Mouse (Mus musculus): ENCODE data around the gene Nck1.

Gene Nck1

DNA sequence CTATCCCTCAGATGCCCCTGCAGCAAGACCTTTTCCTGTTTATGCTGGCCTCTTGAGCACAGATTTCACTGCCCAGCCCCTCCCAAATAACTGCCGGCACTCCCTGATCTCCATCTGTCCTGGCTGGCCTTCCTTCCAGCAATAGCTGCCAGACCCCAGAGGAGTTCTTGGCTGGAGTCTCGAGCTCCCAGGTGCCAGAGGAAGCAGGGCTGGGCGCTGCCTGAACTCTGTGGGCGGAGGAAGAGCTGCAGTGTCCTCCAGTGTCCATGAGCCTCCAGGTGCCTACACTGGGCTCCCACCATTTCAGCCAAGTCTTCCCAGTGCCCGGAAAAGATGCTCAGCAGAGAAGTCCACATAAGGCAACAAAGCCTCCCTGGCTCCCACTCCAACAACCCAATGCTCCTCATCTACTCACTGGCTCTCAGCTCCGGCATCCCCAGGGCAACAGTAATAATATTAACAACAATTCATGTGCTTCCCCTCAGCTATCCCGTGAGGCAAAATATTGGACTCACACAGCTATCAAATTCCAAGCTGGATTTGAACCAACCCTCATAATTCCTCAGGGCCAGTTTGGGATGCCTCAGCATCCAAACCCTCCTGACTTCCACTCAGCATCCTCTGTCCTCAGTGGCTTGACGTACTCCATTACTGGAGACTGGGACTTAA, 74.9 kb downstream of the Nck1 start:
- DNase-seq (ENCODE audit: low spot score), result peak; percentile 67

GRCm38 (mm10) chr9:100470228-100470627, 75.7 kb downstream of the Nck1 start:
- DNase-seq (ENCODE audit: low spot score), result no peak

GRCm38 (mm10) chr9:100469681-100470080, 76.3 kb downstream of the Nck1 start:
- no peak for DNase-seq (ENCODE audit: low spot score)

DNA sequence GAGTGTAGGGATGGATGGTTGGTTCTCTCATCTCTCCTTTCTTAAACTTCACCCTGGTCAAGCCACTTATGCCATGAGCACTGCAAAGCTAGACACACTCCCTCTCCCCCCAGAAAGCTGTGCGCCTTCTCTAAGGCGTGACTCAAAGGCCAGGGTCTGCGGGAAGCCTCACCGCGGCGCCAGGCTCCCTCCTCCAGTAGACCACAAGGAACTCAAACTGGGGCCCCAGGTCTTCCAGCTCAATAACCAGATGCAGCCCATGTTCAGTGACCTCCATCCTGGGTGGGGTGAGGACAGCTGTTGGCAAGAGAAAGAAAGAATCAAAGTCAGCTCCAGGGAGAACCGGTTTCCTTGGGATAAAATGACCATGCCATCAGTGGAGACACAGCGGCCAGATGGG, 77.8 kb downstream of the Nck1 start:
- DNase-seq (ENCODE audit: low spot score), result no peak

DNA sequence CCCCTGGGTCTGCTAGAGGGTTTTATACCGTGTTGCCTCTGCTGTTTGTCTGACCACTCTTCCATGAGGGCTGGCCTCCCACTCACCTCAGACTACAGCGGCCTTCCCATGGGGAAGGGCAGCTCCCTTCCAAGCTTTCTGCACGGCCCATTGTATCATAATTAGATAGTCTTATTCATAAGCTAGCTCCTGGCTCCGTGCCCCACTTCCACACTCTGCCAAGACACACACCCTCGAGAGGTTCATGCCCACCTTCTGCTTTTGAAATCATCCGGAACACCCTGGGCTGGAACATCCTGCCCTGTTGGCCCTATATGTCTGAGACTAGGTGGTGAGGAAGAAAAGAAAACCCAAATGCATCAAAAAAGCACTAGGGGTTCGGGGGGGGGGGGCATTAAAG, 78.3 kb downstream of the Nck1 start:
- DNase-seq (ENCODE audit: low spot score), result peak; percentile 63

GRCm38 (mm10) chr9:100466743-100467142, 79.2 kb downstream of the Nck1 start:
- DNase-seq (ENCODE audit: low spot score), result no peak

- DNase-seq (ENCODE audit: low spot score), result no peak
Observed at GRCm38 (mm10) chr9:100465988-100466387, 79.9 kb downstream of the Nck1 start.

- DNase-seq (ENCODE audit: low spot score), result no peak
Observed at GRCm38 (mm10) chr9:100465380-100465779, 80.6 kb downstream of the Nck1 start.

DNA sequence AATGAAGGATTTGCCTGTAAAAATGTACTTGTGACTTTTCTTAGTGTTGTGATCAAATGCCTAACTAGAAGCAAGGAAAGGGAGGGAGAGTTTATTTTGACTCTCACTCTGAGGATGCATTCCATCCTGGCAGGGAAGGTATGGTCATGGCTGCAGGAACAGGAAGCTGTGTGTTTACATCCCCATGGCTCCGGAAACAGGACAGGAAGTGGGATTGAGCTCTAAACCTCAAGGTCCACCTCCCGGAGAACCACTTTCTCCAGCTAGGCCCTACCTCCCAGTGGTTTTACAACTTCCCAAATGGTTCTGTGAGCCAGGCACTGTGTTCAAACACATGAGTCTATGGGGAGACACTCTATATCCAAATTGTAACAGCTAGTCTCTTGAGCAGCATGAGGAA, 82.2 kb downstream of the Nck1 start:
- DNase-seq (ENCODE audit: low spot score), result no peak

DNA sequence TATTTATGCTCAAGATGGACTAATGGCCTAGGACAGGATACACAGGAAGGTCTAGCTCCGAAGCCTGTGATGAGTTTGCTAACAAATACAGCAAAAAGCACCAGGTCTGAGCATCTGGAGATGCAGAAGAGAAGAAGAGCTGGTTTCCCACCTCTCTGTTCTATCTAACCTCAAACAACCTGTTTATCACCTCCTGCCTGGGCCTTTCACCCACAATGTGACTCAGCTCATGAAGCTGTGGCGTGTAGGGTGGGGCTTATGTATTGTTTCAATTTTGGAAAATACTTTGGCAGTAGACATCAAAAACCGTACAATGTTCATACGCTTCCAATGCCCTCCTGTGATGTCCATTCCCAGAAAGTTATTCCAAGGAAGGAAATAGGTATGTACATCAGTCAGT, 83.8 kb downstream of the Nck1 start:
- DNase-seq (ENCODE audit: low spot score), result no peak

DNA sequence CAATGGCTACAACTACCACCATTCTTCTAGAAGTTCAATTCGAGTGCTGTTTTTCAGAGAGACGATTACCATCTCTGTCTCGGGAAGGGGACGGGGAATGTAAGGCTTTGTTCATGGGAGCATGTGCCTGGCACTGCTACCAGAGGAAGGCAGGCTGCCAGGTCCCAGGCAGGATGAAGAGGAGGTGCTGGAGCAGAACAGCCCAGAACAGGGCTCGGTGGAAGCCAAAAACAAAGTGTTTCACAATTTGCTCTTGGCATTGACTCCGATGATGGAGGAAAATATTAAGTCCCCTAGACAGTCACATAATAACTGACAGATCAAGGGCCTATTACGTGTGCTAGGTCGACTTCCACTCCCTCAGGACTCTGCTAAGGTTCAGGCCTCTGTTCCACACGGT, 84.3 kb downstream of the Nck1 start:
- peak; percentile 66 for DNase-seq (ENCODE audit: low spot score)

- no peak for DNase-seq (ENCODE audit: low spot score)
Observed at GRCm38 (mm10) chr9:100460203-100460602, 85.7 kb downstream of the Nck1 start.

GRCm38 (mm10) chr9:100457971-100458681, 87.8 kb downstream of the Nck1 start:
- DNase-seq (ENCODE audit: low spot score), result no peak

DNA sequence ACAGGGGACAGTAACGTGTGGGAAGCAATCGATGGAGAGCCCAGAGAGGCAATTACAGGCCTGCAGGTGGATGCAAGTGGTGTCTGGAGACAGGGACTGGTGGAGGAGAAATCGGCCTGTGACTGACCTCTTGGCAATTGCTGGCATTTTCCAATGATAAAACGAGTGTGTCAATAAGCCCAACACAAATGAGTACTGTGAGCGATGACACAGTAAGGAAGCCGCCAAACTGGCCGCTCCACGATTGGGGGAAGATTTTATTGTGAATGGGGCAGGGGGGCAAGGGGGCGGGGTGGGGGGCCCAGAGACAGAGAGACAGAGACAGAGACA, 91.3 kb downstream of the Nck1 start:
- DNase-seq (ENCODE audit: low spot score), result no peak

GRCm38 (mm10) chr9:100453944-100454663, 91.8 kb downstream of the Nck1 start:
- DNase-seq (ENCODE audit: low spot score), result peak; percentile 62

- no peak for DNase-seq (ENCODE audit: low spot score)
Observed at GRCm38 (mm10) chr9:100452432-100452831, 93.5 kb downstream of the Nck1 start.

- DNase-seq (ENCODE audit: low spot score), result peak; percentile 70
Observed at GRCm38 (mm10) chr9:100446059-100446686, 99.8 kb downstream of the Nck1 start.
